Mouse (Mus musculus) ES-E14 (cell line): ENCODE results near the gene Arhgap21. TPM values are rescaled to one million over a fixed set of nuclear protein-coding genes. Genes with fewer than 3 reads are reported as not detected.

Experiments used
- DNase-seq: peaks from one replicate; pipeline ENCODE4 v3.0.0-alpha.2; 2013; ENCODE audit warnings: low read depth, low spot score
- H3K27ac ChIP-seq: 2 replicates; pipeline ENCODE4 v1.5.1; 2012; ENCODE audit warnings: low read depth, mild to moderate bottlenecking, low read length, moderate library complexity, mixed read lengths; ENCODE audit not compliant: poor library complexity, insufficient read depth, severe bottlenecking
- H3K36me3 ChIP-seq: 2 replicates; pipeline ENCODE4 v1.6.1; 2012; ENCODE audit warnings: mild to moderate bottlenecking, low read length, moderate library complexity, mixed read lengths; ENCODE audit not compliant: control insufficient read depth, poor library complexity, insufficient read depth, severe bottlenecking
- H3K4me1 ChIP-seq, 2 experiments: fragments of 150-350 bp in 1 of 2; sonication (generic) in 1 of 2; 2 replicates each; pipeline ENCODE4 v1.6.1; 2012; ENCODE audit warnings: low read length in 2 of 2, mild to moderate bottlenecking in 1 of 2, mixed read lengths in 1 of 2; ENCODE audit not compliant: control insufficient read depth in 2 of 2, insufficient read depth in 2 of 2, poor library complexity in 1 of 2
- H3K4me3 ChIP-seq, 2 experiments: fragments of 150-350 bp in 1 of 2; sonication (generic) in 1 of 2; 2 replicates each; pipeline ENCODE4 v1.5.1; 2012; ENCODE audit warnings: low read length in 2 of 2, low read depth in 1 of 2, mild to moderate bottlenecking in 1 of 2, mixed read lengths in 1 of 2; ENCODE audit not compliant: insufficient read depth in 1 of 2, poor library complexity in 1 of 2, severe bottlenecking in 1 of 2
- H3K9ac ChIP-seq: 2 replicates; pipeline ENCODE4 v1.6.1; 2012; ENCODE audit warnings: low read depth, mild to moderate bottlenecking, low read length, mixed read lengths; ENCODE audit not compliant: poor library complexity, insufficient read depth, severe bottlenecking
- H3K9me3 ChIP-seq: fragments of 150-350 bp; sonication (generic); 2 replicates; pipeline ENCODE4 v1.6.1; 2012; ENCODE audit warnings: low read depth, mild to moderate bottlenecking, low read length; ENCODE audit not compliant: control insufficient read depth, insufficient read depth
- CHD2 ChIP-seq: IDR thresholded peaks from 2 replicates; pipeline ENCODE4 v1.6.1; 2014; ENCODE audit warnings: mild to moderate bottlenecking, low read depth, low read length, inconsistent platforms
- HCFC1 ChIP-seq: IDR thresholded peaks from 2 replicates; pipeline ENCODE4 v1.6.1; 2012; ENCODE audit warnings: low read length, inconsistent platforms, borderline replicate concordance; ENCODE audit not compliant: insufficient read depth
- MAFK ChIP-seq: IDR thresholded peaks from 2 replicates; pipeline ENCODE4 v1.6.1; 2014; ENCODE audit warnings: mild to moderate bottlenecking, low read depth, low read length, inconsistent platforms; ENCODE audit not compliant: insufficient read depth
- ZC3H11A ChIP-seq: IDR thresholded peaks from 2 replicates; pipeline ENCODE4 v1.6.1; 2012; ENCODE audit warnings: low read depth, mild to moderate bottlenecking, inconsistent platforms, low read length, borderline replicate concordance
- ZNF384 ChIP-seq: IDR thresholded peaks from 2 replicates; pipeline ENCODE4 v1.6.1; 2012; ENCODE audit warnings: low read depth, low read length, inconsistent platforms
- in situ Hi-C, 2 experiments: fragments of 600-800 bp; cut with MboI; formaldehyde crosslinking; loops; one replicate each; pipeline ENCODE4 v1.15.1; 2025; ENCODE audit warnings: low sequenced_read_pairs in 2 of 2, inconsistent platforms in 1 of 2; ENCODE audit not compliant: unreplicated experiment in 2 of 2
- total RNA-seq: library from RNA; depleted of rRNA; stranded (reverse); fragments of 300-350 nt; gene quantifications from 2 replicates; pipeline ENCODE4 v1.2.3, GENCODE M21; 2012

Gene Arhgap21
- total RNA-seq, 1 experiment, result 35.6 TPM

- H3K9me3 ChIP-seq, result no peaks in the 10 kb centered on the region
- no peak for TF ChIP-seq MAFK
- TF ChIP-seq CHD2, result no peak
- peak; percentile 49; the same call in 1 of the 2 replicates for TF ChIP-seq HCFC1
- no peak for TF ChIP-seq ZC3H11A
- TF ChIP-seq ZNF384, result 0 out of 2 replicates have a peak, but pooled peaks have one; percentile 14
- H3K27ac ChIP-seq, result peak overlapping the region; percentile 78
- DNase-seq, result peak; percentile 96
- no peaks in the 10 kb centered on the region for H3K36me3 ChIP-seq
- H3K4me1 ChIP-seq, result peaks cover 2 to 4% of the 10 kb centered on the region in 2 experiments; a peak in 2 of 4 replicates
- H3K4me3 ChIP-seq, result peak overlapping the region; percentile 85 to 88
- H3K9ac ChIP-seq, result peak overlapping the region; percentile 83
- in situ Hi-C loops, result no loop called here
These were observed 820 bp upstream of the Arhgap21 start for GRCm38 (mm10) chr2:20969201-20970200.

- DNase-seq, result peak; percentile 20
- peak overlapping the region; percentile 78 for H3K27ac ChIP-seq
- H3K9ac ChIP-seq, result peak overlapping the region; percentile 83
- H3K9me3 ChIP-seq, result no peaks in the 10 kb centered on the region
- peak overlapping the region; percentile 85 to 88 for H3K4me3 ChIP-seq
- no peaks in the 10 kb centered on the region for H3K36me3 ChIP-seq
- H3K4me1 ChIP-seq, result peaks cover 5 to 7% of the 10 kb centered on the region in 2 experiments; a peak in 2 of 4 replicates
- no peak for TF ChIP-seq CHD2
- no peak for TF ChIP-seq ZC3H11A
- TF ChIP-seq HCFC1, result no peak
- TF ChIP-seq ZNF384, result no peak
- no peak for TF ChIP-seq MAFK
- in situ Hi-C loops, result no loop called here
These were observed 882 bp downstream of the Arhgap21 start for GRCm38 (mm10) chr2:20967646-20968351.

GRCm38 (mm10) chr2:20967101-20967645, 1.5 kb downstream of the Arhgap21 start:
- in situ Hi-C loops, result no loop called here

More at GRCm38 (mm10) chr2:20967101-20967645, 1.5 kb downstream of the Arhgap21 start:
- Histone ChIP-seq H3K27ac (no peak overlapping the region; the same call in 1 of the 2 replicates), H3K4me3 (peak overlapping the region; percentile 85 to 88), H3K9me3 (no peaks in the 10 kb centered on the region), H3K9ac (peak overlapping the region; percentile 83), H3K36me3 (no peaks in the 10 kb centered on the region), H3K4me1 (peaks cover 10 to 12% of the 10 kb centered on the region in 2 experiments; a peak in 2 of 4 replicates)
- DNase-seq, result no peak
- TF ChIP-seq HCFC1 (no peak), ZNF384 (no peak), ZC3H11A (no peak), MAFK (no peak), CHD2 (no peak)
